Comparison of ENCODE assay signal across 3 mouse cellular contexts in genomic region chr12:46632384-46632783, GRCm38 (mm10).
DNase-seq lines count a peak whose midpoint lies in the region.

No protein-coding gene starts in this region.

- DNase-seq in heart, adult 11 months, result peak; percentile 92
- peak; percentile 8 to 11 for DNase-seq in heart, adult 9 months (ENCODE audit: low spot score in 2 of 2)
- DNase-seq in heart, postnatal 10 days, result peak; percentile 8 to 9

- intact Hi-C loops in heart, postnatal 10 days (cut with DNase I), result loop anchor here (10.0 kb wide), 1 partner anchor 682 kb away; no protein-coding TSS in a partner anchor

Comparison
In these comparisons a context has a peak if more than half of its experiments do, and no peak if none do; other contexts are left out.
1. DNase-seq: peak in every context shown above with its lines; median percentile 92 in heart, adult 11 months; 10 in heart, adult 9 months; 8 in heart, postnatal 10 days.